In the genomic region with DNA sequence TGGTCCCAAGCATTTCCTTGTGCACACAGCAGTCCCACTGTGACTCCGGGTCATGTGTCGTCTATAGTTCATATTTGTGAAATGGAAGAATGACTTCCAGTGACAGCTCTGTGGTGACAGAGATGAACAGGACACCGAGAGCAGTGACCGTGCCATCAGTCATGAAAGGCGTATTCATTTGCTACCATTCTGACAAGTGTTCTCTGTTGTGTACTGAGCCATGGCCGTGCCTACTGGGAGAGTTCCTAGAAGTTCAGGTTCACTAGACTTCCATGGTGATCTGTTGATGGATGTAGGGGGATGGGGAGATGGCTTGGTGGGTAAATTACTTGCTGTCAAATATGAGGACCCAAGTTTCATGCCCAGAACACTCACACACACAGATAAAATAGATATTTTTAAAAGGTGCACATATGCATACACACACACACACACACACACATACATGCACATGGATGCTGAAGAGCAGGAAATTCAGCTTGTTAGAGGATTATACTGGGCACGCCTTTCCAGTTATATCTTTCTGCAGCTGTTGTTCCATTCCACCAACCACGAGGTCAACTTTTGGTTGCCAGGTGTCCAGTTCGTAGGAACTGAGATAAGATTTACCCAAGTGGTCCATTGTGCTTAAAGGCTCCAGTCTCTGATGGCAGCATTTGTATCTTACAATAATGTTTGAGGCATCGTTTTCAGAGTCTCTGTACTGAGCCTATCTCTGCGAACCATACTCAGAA, we compare ENCODE assay signal across 15 mouse cellular contexts.
"Had no signal": no experiment of that assay in that cellular context is flagged by ENCODE, and none has a peak within 500 bp of the region (broad histone marks: within the 10 kb centered on the region; RNA-seq: fewer than 3 reads in every experiment).

No protein-coding gene starts in this region.

- H3K4me2 ChIP-seq: intestine, embryonic 15.5 days; liver, embryonic 11.5 days; lung, embryonic 15.5 days; midbrain, embryonic 11.5 days; midbrain, embryonic 15.5 days; neural tube, embryonic 15.5 days had no signal

- H3K4me1 ChIP-seq: intestine, embryonic 15.5 days; limb, embryonic 10.5 days; lung, embryonic 15.5 days; midbrain, embryonic 15.5 days; neural tube, embryonic 15.5 days had no signal

- ATAC-seq: midbrain, embryonic 15.5 days had no signal

- H3K36me3 ChIP-seq: intestine, embryonic 15.5 days; limb, embryonic 10.5 days; lung, embryonic 15.5 days; midbrain, embryonic 15.5 days; neural tube, embryonic 15.5 days had no signal

- H3K27me3 ChIP-seq: intestine, embryonic 15.5 days; lung, embryonic 15.5 days; megakaryocyte, embryonic 14.5 days; midbrain, embryonic 15.5 days; neural tube, embryonic 15.5 days had no signal

- H3K27ac ChIP-seq: intestine, embryonic 15.5 days; left cerebral cortex, adult 2 months; limb, embryonic 10.5 days; lung, embryonic 15.5 days; macrophage; midbrain, embryonic 15.5 days; neural tube, embryonic 15.5 days; stomach, postnatal 0 days had no signal

- H3K9me3 ChIP-seq: intestine, embryonic 15.5 days; limb, embryonic 10.5 days; lung, embryonic 15.5 days; megakaryocyte, embryonic 14.5 days; midbrain, embryonic 15.5 days; neural tube, embryonic 15.5 days had no signal

- DNase-seq: kidney, adult 8-10 months; kidney, postnatal 4 days; lung, postnatal 14 days; thymus, postnatal 4 days had no signal

- H3K9ac ChIP-seq: intestine, embryonic 15.5 days; lung, embryonic 15.5 days; midbrain, embryonic 15.5 days; neural tube, embryonic 15.5 days had no signal

- H3K4me3 ChIP-seq: intestine, embryonic 15.5 days; left cerebral cortex, adult 2 months; limb, embryonic 10.5 days; lung, embryonic 15.5 days; megakaryocyte, embryonic 14.5 days; midbrain, embryonic 15.5 days; neural tube, embryonic 15.5 days had no signal
